Mouse (Mus musculus) C2C12 (cell line): ENCODE measurements around the gene Gm21974.

ENCODE experiments used
- CEBPB ChIP-seq: IDR thresholded peaks from one replicate; pipeline ENCODE4 v1.6.1; 2011; ENCODE audit warnings: low read depth, mild to moderate bottlenecking, control low read depth, moderate library complexity
- CTCF ChIP-seq: IDR thresholded peaks from one replicate; pipeline ENCODE4 v1.5.1; 2011; ENCODE audit not compliant: control insufficient read depth, insufficient read depth, insufficient read length
- MAX ChIP-seq: IDR thresholded peaks from one replicate; pipeline ENCODE4 v1.6.1; 2011; ENCODE audit warnings: mild to moderate bottlenecking, control low read depth
- MYOD1 ChIP-seq: IDR thresholded peaks from one replicate; pipeline ENCODE4 v1.6.1; 2011; ENCODE audit warnings: low read depth; ENCODE audit not compliant: control insufficient read depth, insufficient read length
- USF1 ChIP-seq: IDR thresholded peaks from one replicate; pipeline ENCODE4 v1.6.1; 2011; ENCODE audit warnings: low read depth, mild to moderate bottlenecking, control low read depth, moderate library complexity

- TF ChIP-seq CTCF (no peak), MAX (no peak), MYOD1 (peak; percentile 32), USF1 (peak; percentile 37), CEBPB (no peak)
Observed at GRCm38 (mm10) chr7:127849973-127850875, 45.0 kb downstream of the Gm21974 start.
